Mouse (Mus musculus) ES-Bruce4 (cell line): Measurements from ENCODE around the gene Hira. TPM values are rescaled to one million over a fixed set of nuclear protein-coding genes. Genes with fewer than 3 reads are reported as not detected.
"Not testable (repeated sequence)": the region's sequence is repeated elsewhere in the genome, so short reads cannot be mapped to it uniquely, and the experiment has no call there.

Experiments
- H3K27ac ChIP-seq: 2 replicates; pipeline ENCODE4 v1.5.1; 2012; ENCODE audit warnings: low read length, inconsistent platforms; ENCODE audit not compliant: insufficient read depth
- H3K27me3 ChIP-seq: 2 replicates; pipeline ENCODE4 v1.6.1; 2012; ENCODE audit warnings: mild to moderate bottlenecking, low read length, inconsistent platforms; ENCODE audit not compliant: control insufficient read depth, poor library complexity, insufficient read depth, severe bottlenecking
- H3K36me3 ChIP-seq: 2 replicates; pipeline ENCODE4 v1.6.1; 2012; ENCODE audit warnings: inconsistent platforms, mild to moderate bottlenecking, low read length, moderate library complexity; ENCODE audit not compliant: control insufficient read depth, poor library complexity, insufficient read depth, severe bottlenecking
- H3K4me1 ChIP-seq: one replicate; pipeline ENCODE4 v1.8.1; 2011; ENCODE audit warnings: low read length; ENCODE audit not compliant: control insufficient read depth, insufficient read depth
- H3K4me3 ChIP-seq: 2 replicates; pipeline ENCODE4 v1.5.1; 2011; ENCODE audit warnings: low read depth, mild to moderate bottlenecking, low read length
- H3K9ac ChIP-seq: 2 replicates; pipeline ENCODE4 v1.6.1; 2012; ENCODE audit warnings: low read depth, mild to moderate bottlenecking, inconsistent platforms; ENCODE audit not compliant: poor library complexity, severe bottlenecking
- H3K9me3 ChIP-seq: replicated peaks from 2 replicates; pipeline ENCODE4 v1.6.1; 2012; ENCODE audit warnings: mild to moderate bottlenecking, low read length, inconsistent platforms; ENCODE audit not compliant: control insufficient read depth, poor library complexity, insufficient read depth, severe bottlenecking
- CTCF ChIP-seq: IDR thresholded peaks from one replicate; pipeline ENCODE4 v1.8.1; 2011; ENCODE audit warnings: low read depth, low read length
- EP300 ChIP-seq: IDR thresholded peaks from 2 replicates; pipeline ENCODE4 v1.6.1; 2011; ENCODE audit warnings: low read depth, low read length; ENCODE audit not compliant: insufficient read depth
- POLR2A ChIP-seq: IDR thresholded peaks from one replicate; pipeline ENCODE4 v1.8.1; 2011; ENCODE audit warnings: low read length; ENCODE audit not compliant: insufficient read depth
- polyA plus RNA-seq: library from polyadenylated mRNA; stranded (reverse); fragments of >200 nt; gene quantifications from 2 replicates; pipeline ENCODE4 v1.2.4, GENCODE M21; 2011; ENCODE audit warnings: low read depth; ENCODE audit not compliant: missing spikeins, insufficient read depth, insufficient read length

The Hira gene
- polyA plus RNA-seq, 1 experiment: 113 TPM

DNA sequence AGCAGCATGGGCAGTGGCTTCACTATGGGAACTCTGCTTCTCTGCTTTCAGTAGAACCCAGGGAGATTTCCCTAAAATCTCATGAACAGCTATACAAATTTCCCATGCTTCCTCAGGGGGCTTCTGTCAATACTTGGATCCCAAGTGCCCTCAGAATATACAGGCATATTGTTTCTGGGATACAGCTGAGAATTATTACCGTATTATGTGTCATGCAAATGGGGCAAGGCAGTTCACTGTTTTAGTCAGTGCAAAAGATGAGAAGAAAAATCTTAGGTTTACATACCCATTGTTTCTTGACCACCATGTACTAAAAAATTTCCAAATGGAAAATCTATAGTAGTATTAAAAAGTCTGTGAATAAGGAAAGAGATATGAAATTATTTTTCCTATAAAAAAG is 126.9 kb downstream of the Hira start:
- no peaks in the 10 kb centered on the region for H3K36me3 ChIP-seq
- H3K4me3 ChIP-seq: no peak overlapping the region
- TF ChIP-seq CTCF: no peak
- no peak for TF ChIP-seq EP300
- no peak for TF ChIP-seq POLR2A
- H3K4me1 ChIP-seq: no peaks in the 10 kb centered on the region
- no peak overlapping the region for H3K27ac ChIP-seq
- H3K9ac ChIP-seq: no peak overlapping the region
- H3K9me3 ChIP-seq: 0 out of 2 replicates have a peak, but pooled peaks cover 3% of the 10 kb centered on the region
- H3K27me3 ChIP-seq: no peaks in the 10 kb centered on the region

DNA sequence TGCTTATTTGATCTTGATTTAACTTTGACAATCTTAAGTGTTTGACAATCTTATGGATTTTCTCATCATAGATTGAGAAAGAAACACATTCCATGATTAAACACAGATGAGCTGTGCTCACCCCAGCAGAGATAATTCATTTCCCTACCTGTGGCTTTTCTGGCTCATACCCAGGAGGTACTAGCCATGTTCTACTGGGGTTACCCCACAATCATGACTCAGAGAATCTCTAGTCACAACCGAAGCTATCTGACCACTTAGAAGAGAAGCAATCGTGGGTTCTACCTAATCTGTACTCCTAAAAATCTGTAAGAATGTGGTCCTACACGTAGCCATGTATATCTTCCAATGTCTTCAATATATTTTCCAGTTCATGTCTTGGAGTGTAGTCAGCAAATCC is 128.5 kb downstream of the Hira start:
- Histone ChIP-seq H3K4me1 (no peaks in the 10 kb centered on the region), H3K27ac (no peak overlapping the region), H3K4me3 (no peak overlapping the region), H3K36me3 (no peaks in the 10 kb centered on the region), H3K9me3 (no peaks in the 10 kb centered on the region), H3K9ac (no peak overlapping the region), H3K27me3 (no peaks in the 10 kb centered on the region)
- TF ChIP-seq CTCF (no peak), POLR2A (no peak)

DNA sequence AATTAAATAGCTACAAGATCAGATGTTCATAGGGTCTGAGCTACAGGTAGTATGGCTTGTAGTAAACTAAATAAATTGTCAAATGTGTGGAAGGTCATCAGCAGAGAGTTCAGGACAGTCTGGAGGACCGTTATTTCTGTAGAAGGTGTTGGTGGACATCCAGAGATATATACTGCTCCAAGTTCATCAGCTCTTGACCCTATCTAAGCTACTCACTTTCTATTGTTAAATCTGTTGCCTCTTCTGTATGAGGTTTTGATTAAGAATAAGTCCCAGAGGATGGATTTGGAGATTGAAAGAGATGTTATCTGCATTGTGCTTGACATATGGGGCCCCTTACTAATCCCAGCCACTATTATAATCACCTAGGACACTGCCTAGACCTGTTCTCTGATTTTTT is 129.9 kb downstream of the Hira start:
- no peak overlapping the region for H3K9ac ChIP-seq
- no peak overlapping the region for H3K27ac ChIP-seq
- H3K9me3 ChIP-seq: no peaks in the 10 kb centered on the region
- H3K36me3 ChIP-seq: no peaks in the 10 kb centered on the region
- no peak overlapping the region for H3K4me3 ChIP-seq
- H3K4me1 ChIP-seq: no peaks in the 10 kb centered on the region
- H3K27me3 ChIP-seq: no peaks in the 10 kb centered on the region
- TF ChIP-seq CTCF: no peak
- TF ChIP-seq POLR2A: no peak
- TF ChIP-seq EP300: no peak

DNA sequence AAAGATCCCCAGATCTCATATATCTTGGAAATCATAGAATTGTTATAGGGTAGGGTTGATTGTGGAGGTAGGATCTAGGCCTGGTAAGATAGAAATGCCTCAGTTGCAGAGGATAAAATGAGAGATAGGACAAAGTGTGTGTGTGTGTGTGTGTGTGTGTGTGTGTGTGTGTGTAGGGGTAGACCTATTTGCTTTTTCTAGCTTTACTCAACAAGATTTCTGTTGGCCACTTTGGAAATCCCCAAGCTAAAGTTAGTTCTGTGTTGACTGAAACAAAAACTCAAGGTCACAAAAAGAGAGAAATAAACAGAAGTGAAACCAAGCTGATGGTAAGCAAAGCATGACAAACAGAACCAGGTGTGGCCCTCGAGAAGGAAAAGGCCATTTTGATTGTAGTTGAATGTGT is 130.4 kb downstream of the Hira start:
- H3K4me3 ChIP-seq, H3K9me3 ChIP-seq, H3K9ac ChIP-seq, H3K4me1 ChIP-seq, H3K27me3 ChIP-seq, H3K36me3 ChIP-seq, H3K27ac ChIP-seq: not testable (repeated sequence)

DNA sequence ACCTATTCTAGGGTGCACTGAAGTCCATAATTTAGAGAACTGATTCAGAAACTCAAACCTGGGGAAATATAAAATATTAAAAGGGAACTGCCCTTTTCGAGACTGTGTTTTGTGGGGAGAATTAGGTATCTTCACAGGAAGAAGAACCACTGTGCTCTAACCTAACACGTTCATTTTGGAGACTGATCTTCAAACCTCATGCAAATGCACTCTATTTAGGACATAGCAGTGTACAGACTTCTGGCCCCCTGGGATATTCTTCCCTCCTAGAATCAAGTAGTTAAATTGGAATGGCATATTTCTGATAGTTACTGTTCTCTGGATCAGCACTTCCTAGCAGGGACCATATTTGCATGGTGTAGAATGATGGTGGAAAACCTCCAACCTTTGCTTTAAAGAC is 133.9 kb downstream of the Hira start:
- no peaks in the 10 kb centered on the region for H3K27me3 ChIP-seq
- no peak overlapping the region for H3K4me3 ChIP-seq
- TF ChIP-seq CTCF (no peak), POLR2A (no peak), EP300 (no peak)
- no peaks in the 10 kb centered on the region for H3K9me3 ChIP-seq
- no peaks in the 10 kb centered on the region for H3K4me1 ChIP-seq
- no peak overlapping the region for H3K9ac ChIP-seq
- H3K27ac ChIP-seq: no peak overlapping the region
- H3K36me3 ChIP-seq: no peaks in the 10 kb centered on the region

DNA sequence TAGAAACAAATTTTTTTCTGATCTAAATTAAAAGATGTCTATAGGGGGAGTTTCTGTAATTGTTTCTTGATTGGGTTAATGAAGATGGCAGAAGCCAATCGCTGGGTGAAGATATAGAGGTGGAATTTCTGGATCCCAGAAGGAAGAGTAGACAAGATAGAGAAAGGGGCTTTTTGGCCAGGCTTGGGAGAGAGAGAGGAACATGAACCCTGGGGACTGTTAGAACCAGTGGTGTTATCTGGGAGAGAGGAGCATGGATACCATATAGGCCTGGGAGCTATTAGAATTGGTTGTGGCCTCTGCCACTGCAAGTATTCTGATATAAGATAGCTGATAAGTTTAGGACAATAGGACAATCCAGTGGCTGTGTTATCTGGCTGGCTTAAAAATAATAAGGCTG is 136.7 kb downstream of the Hira start:
- H3K9ac ChIP-seq: no peak overlapping the region
- H3K4me1 ChIP-seq: no peaks in the 10 kb centered on the region
- H3K36me3 ChIP-seq: no peaks in the 10 kb centered on the region
- no peak overlapping the region for H3K4me3 ChIP-seq
- no peak for TF ChIP-seq CTCF
- TF ChIP-seq EP300: no peak
- TF ChIP-seq POLR2A: no peak
- no peak overlapping the region for H3K27ac ChIP-seq
- no peaks in the 10 kb centered on the region for H3K9me3 ChIP-seq
- no peaks in the 10 kb centered on the region for H3K27me3 ChIP-seq

DNA sequence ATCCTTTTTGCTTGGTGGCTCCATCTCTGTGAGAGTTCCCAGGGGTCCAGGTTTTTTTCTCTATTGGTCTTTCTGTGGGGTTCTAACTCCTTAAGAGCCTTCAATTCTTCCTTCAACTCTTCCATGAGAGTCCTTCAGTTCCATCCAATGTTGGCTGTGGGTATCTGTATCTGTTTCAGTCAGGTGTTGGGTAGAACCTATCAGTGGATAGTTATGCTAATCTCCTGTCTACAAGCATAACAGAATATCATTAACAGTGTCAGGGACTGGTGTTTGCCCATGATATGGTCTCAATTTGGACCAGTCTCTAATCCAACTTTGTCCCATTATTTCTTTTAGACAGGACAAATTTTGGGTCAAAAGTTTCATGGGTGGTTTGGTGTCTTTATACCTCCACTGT is 137.8 kb downstream of the Hira start:
- no peaks in the 10 kb centered on the region for H3K9me3 ChIP-seq
- H3K9ac ChIP-seq: no peak overlapping the region
- H3K36me3 ChIP-seq: no peaks in the 10 kb centered on the region
- H3K27ac ChIP-seq: no peak overlapping the region
- no peaks in the 10 kb centered on the region for H3K4me1 ChIP-seq
- TF ChIP-seq CTCF: no peak
- no peak for TF ChIP-seq POLR2A
- TF ChIP-seq EP300: no peak
- no peaks in the 10 kb centered on the region for H3K27me3 ChIP-seq
- H3K4me3 ChIP-seq: no peak overlapping the region

Other genes starting within 250 kb of the Hira start
- gene Sept5, start 247.1 kb upstream of the Hira start, polyA plus RNA-seq: 1.8 and 5.2 TPM in 2 replicates
- 0.42 and 0.94 TPM in 2 replicates for gene Cldn5, start 100.2 kb upstream of the Hira start, polyA plus RNA-seq
- gene Ufd1, start 65.3 kb upstream of the Hira start, polyA plus RNA-seq: 67.2 and 67.3 TPM in 2 replicates
- gene Cdc45, start 65.0 kb upstream of the Hira start, polyA plus RNA-seq: 48.1 and 48.5 TPM in 2 replicates
- gene 2510002D24Rik, start 40.5 kb upstream of the Hira start, polyA plus RNA-seq: 23.9 and 24.7 TPM in 2 replicates
- gene Gm28539, start 40.5 kb upstream of the Hira start, polyA plus RNA-seq: 4.3 and 4.7 TPM in 2 replicates
- 84.8 and 92.3 TPM in 2 replicates for gene Mrpl40, start 175 bp upstream of the Hira start, polyA plus RNA-seq